Mouse (Mus musculus) naive thymus-derived CD4-positive, alpha-beta T cell, adult 2 months (primary cell): ENCODE data around the gene Apol9b.
"Not testable (repeated sequence)": the region's sequence is repeated elsewhere in the genome, so short reads cannot be mapped to it uniquely, and the experiment has no call there.

Experiments
- DNase-seq: peaks from one replicate; pipeline ENCODE4 v3.0.0-alpha.2; 2011; ENCODE audit warnings: low read depth

The Apol9b gene

GRCm38 (mm10) chr15:77728739-77729138 is at the start of gene Apol9b:
Gene Apol9b, plus strand, starts transcription at chr15:77729039.
- DNase-seq: not testable (repeated sequence)

GRCm38 (mm10) chr15:77683944-77684343 is 44.9 kb upstream of the Apol9b start:
- peak; percentile 45 for DNase-seq

GRCm38 (mm10) chr15:77691532-77692311 is 37.1 kb upstream of the Apol9b start:
- peak; percentile 39 for DNase-seq

GRCm38 (mm10) chr15:77694687-77695295 is 34.0 kb upstream of the Apol9b start:
- DNase-seq: peak; percentile 82

- peak; percentile 62 for DNase-seq
Observed at GRCm38 (mm10) chr15:77698656-77699055, 30.2 kb upstream of the Apol9b start, which contains the start of gene Apol7e. Gene Apol7e, plus strand, starts transcription at chr15:77698857.

- DNase-seq: peak; percentile 66
Observed at GRCm38 (mm10) chr15:77705306-77705705, 23.5 kb upstream of the Apol9b start.

GRCm38 (mm10) chr15:77708936-77709335 is 19.9 kb upstream of the Apol9b start:
- DNase-seq: not testable (repeated sequence)

GRCm38 (mm10) chr15:77718240-77718639 is 10.6 kb upstream of the Apol9b start:
- DNase-seq: not testable (repeated sequence)

- DNase-seq: not testable (repeated sequence)
Observed at GRCm38 (mm10) chr15:77721509-77721908, 7.3 kb upstream of the Apol9b start.

GRCm38 (mm10) chr15:77724208-77724911 is 4.5 kb upstream of the Apol9b start:
- DNase-seq: not testable (repeated sequence)

- DNase-seq: not testable (repeated sequence)
Observed at GRCm38 (mm10) chr15:77725393-77726020, 3.3 kb upstream of the Apol9b start.

GRCm38 (mm10) chr15:77727139-77727538 is 1.7 kb upstream of the Apol9b start:
- DNase-seq: peak; percentile 67

- DNase-seq: not testable (repeated sequence)
Observed at GRCm38 (mm10) chr15:77727745-77728144, 1.1 kb upstream of the Apol9b start.

- no peak for DNase-seq
Observed at GRCm38 (mm10) chr15:77731605-77732004, 2.8 kb downstream of the Apol9b start.

GRCm38 (mm10) chr15:77732851-77733250 is 4.0 kb downstream of the Apol9b start:
- peak; percentile 50 for DNase-seq

GRCm38 (mm10) chr15:77733380-77733779 is 4.5 kb downstream of the Apol9b start:
- peak; percentile 88 for DNase-seq

GRCm38 (mm10) chr15:77733903-77734302 is 5.1 kb downstream of the Apol9b start:
- not testable (repeated sequence) for DNase-seq

GRCm38 (mm10) chr15:77740511-77741297 is 11.9 kb downstream of the Apol9b start:
- peak; percentile 62 for DNase-seq

GRCm38 (mm10) chr15:77741556-77741955 is 12.7 kb downstream of the Apol9b start:
- DNase-seq: not testable (repeated sequence)

GRCm38 (mm10) chr15:77744632-77745031 is 15.8 kb downstream of the Apol9b start:
- DNase-seq: no peak

- DNase-seq: no peak
Observed at GRCm38 (mm10) chr15:77745081-77745480, 16.2 kb downstream of the Apol9b start.
